ENCODE assay signal across 10 mouse cellular contexts in genomic region chr9:7783823-7784614, GRCm38 (mm10). TPM values are rescaled to one million over a fixed set of nuclear protein-coding genes. Genes with fewer than 3 reads are reported as not detected.
DNase-seq lines count a peak whose midpoint lies in the region; ATAC-seq and TF ChIP-seq lines count a peak whose summit lies in the region.
"Had no signal": no experiment of that assay in that cellular context is flagged by ENCODE, and none has a peak within 500 bp of the region (broad histone marks: within the 10 kb centered on the region; RNA-seq: fewer than 3 reads in every experiment).

No protein-coding gene starts in this region.

- no peak overlapping the region; the same call in 1 of the 2 replicates for H3K9ac ChIP-seq in forebrain, embryonic 11.5 days (ENCODE audit: low read length)
- no peak overlapping the region for H3K9ac ChIP-seq in lung, embryonic 14.5 days
- H3K9ac ChIP-seq in forebrain, postnatal 0 days, result no peak overlapping the region
- H3K9ac ChIP-seq: lung, embryonic 15.5 days had no signal

- 84% methylated on average over 15 of the region's 15 CpGs for WGBS in forebrain, embryonic 11.5 days
- 87% methylated on average over 15 of the region's 15 CpGs for WGBS in forebrain, embryonic 10.5 days
- WGBS in lung, embryonic 14.5 days, result 82% methylated on average over 15 of the region's 15 CpGs
- whole genome bisulfite sequencing in forebrain, postnatal 0 days, result 79% methylated on average over 15 of the region's 15 CpGs

- peak overlapping the region; percentile 25; the same call in 1 of the 2 replicates for H3K27ac ChIP-seq in forebrain, embryonic 11.5 days (ENCODE audit: low read depth, low read length)
- no peak overlapping the region for H3K27ac ChIP-seq in forebrain, embryonic 10.5 days
- peak overlapping the region; percentile 46; the same call in 1 of the 2 replicates for H3K27ac ChIP-seq in lung, embryonic 14.5 days (ENCODE audit: low read depth)
- H3K27ac ChIP-seq in forebrain, postnatal 0 days (ENCODE audit: low read depth, low read length), result no peak overlapping the region
- H3K27ac ChIP-seq: lung, embryonic 15.5 days had no signal

- ATAC-seq in forebrain, embryonic 11.5 days (replicated peaks; ENCODE audit: low FRiP score), result no peak
- no peak for ATAC-seq in lung, embryonic 14.5 days (ENCODE audit: insufficient read depth)
- ATAC-seq in forebrain, postnatal 0 days, result peak; percentile 41; the same call in 1 of the 2 replicates

- H3K4me2 ChIP-seq in forebrain, embryonic 11.5 days (ENCODE audit: low read depth, low read length, severe bottlenecking), result no peak overlapping the region
- H3K4me2 ChIP-seq in lung, embryonic 14.5 days, result no peak overlapping the region
- no peak overlapping the region for H3K4me2 ChIP-seq in forebrain, postnatal 0 days (ENCODE audit: low read depth)
- H3K4me2 ChIP-seq: lung, embryonic 15.5 days had no signal

- H3K9me3 ChIP-seq in forebrain, embryonic 11.5 days (ENCODE audit: control insufficient read depth, low read length), result no peaks in the 10 kb centered on the region
- H3K9me3 ChIP-seq in forebrain, embryonic 10.5 days, result no peaks in the 10 kb centered on the region
- H3K9me3 ChIP-seq in lung, embryonic 14.5 days (ENCODE audit: low read depth, low read length), result no peaks in the 10 kb centered on the region
- H3K9me3 ChIP-seq in forebrain, postnatal 0 days (ENCODE audit: low read length), result no peaks in the 10 kb centered on the region
- H3K9me3 ChIP-seq: lung, embryonic 15.5 days had no signal

- DNase-seq in forebrain, embryonic 11.5 days (ENCODE audit: low spot score), result no peak
- DNase-seq in forebrain, embryonic 10.5 days (ENCODE audit: extremely low spot score, low spot score), result no peak
- no peak for DNase-seq in lung, embryonic 14.5 days
- no peak for DNase-seq in lung, postnatal 10 days
- DNase-seq in forebrain, postnatal 0 days, result no peak
- peak; percentile 67 to 68 for DNase-seq in thymus, adult 18-20 months
- no peak for DNase-seq in cerebellum, postnatal 25 days
- DNase-seq in lung, postnatal 4 days, result no peak
- DNase-seq: cerebellum, adult 11-12 months had no signal

- TF ChIP-seq CTCF in lung, embryonic 14.5 days (IDR thresholded peaks at IDR 0.05; ENCODE audit: low read depth), result no peak
- no peak for TF ChIP-seq CTCF in forebrain, postnatal 0 days (IDR thresholded peaks at IDR 0.05; ENCODE audit: low read depth)

- H3K4me3 ChIP-seq in forebrain, embryonic 11.5 days (ENCODE audit: low read depth, low read length), result no peak overlapping the region
- no peak overlapping the region for H3K4me3 ChIP-seq in forebrain, embryonic 10.5 days
- no peak overlapping the region for H3K4me3 ChIP-seq in lung, embryonic 14.5 days (ENCODE audit: low read depth, low read length)
- H3K4me3 ChIP-seq in forebrain, postnatal 0 days (ENCODE audit: low read depth, low read length), result no peak overlapping the region
- H3K4me3 ChIP-seq: lung, embryonic 15.5 days had no signal

- no peaks in the 10 kb centered on the region for H3K27me3 ChIP-seq in forebrain, embryonic 11.5 days (ENCODE audit: control insufficient read depth, insufficient read depth, low read length)
- no peaks in the 10 kb centered on the region for H3K27me3 ChIP-seq in forebrain, embryonic 10.5 days (ENCODE audit: poor library complexity, severe bottlenecking)
- H3K27me3 ChIP-seq in lung, embryonic 14.5 days (ENCODE audit: insufficient read depth, low read length), result no peaks in the 10 kb centered on the region
- no peaks in the 10 kb centered on the region for H3K27me3 ChIP-seq in forebrain, postnatal 0 days (ENCODE audit: insufficient read depth, low read length)
- H3K27me3 ChIP-seq: lung, embryonic 15.5 days had no signal

- H3K4me1 ChIP-seq in forebrain, embryonic 11.5 days (replicated peaks; ENCODE audit: control insufficient read depth, insufficient read depth, low read length), result no peaks in the 10 kb centered on the region; the same call in 1 of the 2 replicates
- peaks cover 11% of the 10 kb centered on the region for H3K4me1 ChIP-seq in forebrain, embryonic 10.5 days
- no peaks in the 10 kb centered on the region for H3K4me1 ChIP-seq in lung, embryonic 14.5 days (ENCODE audit: insufficient read depth)
- H3K4me1 ChIP-seq in forebrain, postnatal 0 days (ENCODE audit: insufficient read depth), result no peaks in the 10 kb centered on the region
- H3K4me1 ChIP-seq: lung, embryonic 15.5 days had no signal

- H3K36me3 ChIP-seq in forebrain, embryonic 11.5 days (ENCODE audit: control insufficient read depth, insufficient read depth, low read length), result no peaks in the 10 kb centered on the region; the same call in 1 of the 2 replicates
- peaks cover 59% of the 10 kb centered on the region for H3K36me3 ChIP-seq in forebrain, embryonic 10.5 days (replicated peaks)
- H3K36me3 ChIP-seq in lung, embryonic 14.5 days (ENCODE audit: insufficient read depth), result peaks cover 33% of the 10 kb centered on the region
- H3K36me3 ChIP-seq in forebrain, postnatal 0 days (ENCODE audit: insufficient read depth), result peaks cover 2% of the 10 kb centered on the region
- H3K36me3 ChIP-seq: lung, embryonic 15.5 days had no signal

RNA-seq across cellular contexts. Expression of gene Tmem123, which starts 20.2 kb away (rescaled TPM):
- polyA plus RNA-seq in forebrain, embryonic 11.5 days (2014; fragmentation: Nextera tagmentation; extraction: Ambion mirVana), result 120 and 122 TPM in 2 replicates
- polyA plus RNA-seq in forebrain, embryonic 10.5 days (2016; fragmentation: Nextera tagmentation; extraction: Ambion mirVana), result 104 and 115 TPM in 2 replicates
- 145 and 156 TPM in 2 replicates for polyA plus RNA-seq in lung, embryonic 14.5 days (2014; fragmentation: Nextera tagmentation; extraction: Ambion mirVana)
- 13.7 and 19.8 TPM in 2 replicates for total RNA-seq in forebrain, postnatal 0 days (2014; rRNA removed)
- polyA plus RNA-seq in forebrain, postnatal 0 days (2015; fragmentation: Nextera tagmentation; extraction: Ambion mirVana), result 13.9 TPM in 2 replicates

RNA-seq across cellular contexts. Expression of gene Birc2, which starts 52.8 kb away (rescaled TPM):
- polyA plus RNA-seq in forebrain, embryonic 11.5 days (2014; fragmentation: Nextera tagmentation; extraction: Ambion mirVana), result 45.6 and 47.7 TPM in 2 replicates
- 34.0 and 37.2 TPM in 2 replicates for polyA plus RNA-seq in forebrain, embryonic 10.5 days (2016; fragmentation: Nextera tagmentation; extraction: Ambion mirVana)
- 36.2 and 37.3 TPM in 2 replicates for polyA plus RNA-seq in lung, embryonic 14.5 days (2014; fragmentation: Nextera tagmentation; extraction: Ambion mirVana)
- total RNA-seq in forebrain, postnatal 0 days (2014; rRNA removed), result 53.0 and 54.2 TPM in 2 replicates
- 23.8 and 28.8 TPM in 2 replicates for polyA plus RNA-seq in forebrain, postnatal 0 days (2015; fragmentation: Nextera tagmentation; extraction: Ambion mirVana)

Comparison
In these comparisons a context has a peak if more than half of its experiments do, and no peak if none do; other contexts are left out.
1. H3K27ac ChIP-seq: peak in forebrain, embryonic 11.5 days (single experiment) and lung, embryonic 14.5 days (single experiment); none in forebrain, embryonic 10.5 days (single experiment) and forebrain, postnatal 0 days (single experiment).
2. DNase-seq: peak in thymus, adult 18-20 months (2 of 2); none in forebrain, embryonic 11.5 days (single experiment), forebrain, embryonic 10.5 days (single experiment), lung, embryonic 14.5 days (single experiment), lung, postnatal 10 days (single experiment), forebrain, postnatal 0 days (single experiment), cerebellum, postnatal 25 days (0 of 2) and lung, postnatal 4 days (0 of 2).